Mouse (Mus musculus) layer of hippocampus, adult 8-10 months (tissue): ENCODE results near the gene Ccnd3. TPM values are rescaled to one million over a fixed set of nuclear protein-coding genes. Genes with fewer than 3 reads are reported as not detected.
"Not testable (repeated sequence)": the region's sequence is repeated elsewhere in the genome, so short reads cannot be mapped to it uniquely, and the experiment has no call there.

ENCODE experiments used
- DNase-seq, 2 experiments: peaks; one replicate each; pipeline ENCODE4 v3.0.0; 2022; ENCODE audit warnings: low spot score in 2 of 2
- total RNA-seq, 4 experiments: library from RNA; stranded (reverse); gene quantifications; 2 replicates each; pipeline ENCODE4 v1.2.4; 2022

The Ccnd3 gene
- total RNA-seq, 4 experiments from 2014 or later, result 38.4 to 45.2 (median 38.8) TPM

- no peak for DNase-seq
These were observed 111.8 kb downstream of the Ccnd3 start for GRCm38 (mm10) chr17:47616652-47617051.

- DNase-seq, result no peak
These were observed 112.9 kb downstream of the Ccnd3 start for GRCm38 (mm10) chr17:47617605-47618307.

- no peak for DNase-seq
These were observed 113.9 kb downstream of the Ccnd3 start for GRCm38 (mm10) chr17:47618556-47619311.

- no peak for DNase-seq
These were observed 118.2 kb downstream of the Ccnd3 start for GRCm38 (mm10) chr17:47622912-47623554.

GRCm38 (mm10) chr17:47624572-47624971, 119.7 kb downstream of the Ccnd3 start:
- not testable (repeated sequence) for DNase-seq

- DNase-seq, result no peak
These were observed 120.2 kb downstream of the Ccnd3 start for GRCm38 (mm10) chr17:47625088-47625487.

GRCm38 (mm10) chr17:47626031-47626430, 121.2 kb downstream of the Ccnd3 start:
- no peak for DNase-seq

- no peak for DNase-seq
These were observed 122.9 kb downstream of the Ccnd3 start for GRCm38 (mm10) chr17:47627791-47628190.

GRCm38 (mm10) chr17:47628851-47629676, 124.2 kb downstream of the Ccnd3 start:
- DNase-seq, result peak; percentile 87 to 90

GRCm38 (mm10) chr17:47629717-47630677, 125.1 kb downstream of the Ccnd3 start:
- DNase-seq, result peak in 1 of 2 experiments; percentile 27

- DNase-seq, result no peak
These were observed 125.8 kb downstream of the Ccnd3 start, which contains the start of gene Usp49 for GRCm38 (mm10) chr17:47630678-47631065. Gene Usp49, plus strand, starts transcription at chr17:47630690.

GRCm38 (mm10) chr17:47632181-47632840, 127.5 kb downstream of the Ccnd3 start:
- no peak for DNase-seq

- no peak for DNase-seq
These were observed 129.3 kb downstream of the Ccnd3 start for GRCm38 (mm10) chr17:47633999-47634770.

- DNase-seq, result no peak
These were observed 138.1 kb downstream of the Ccnd3 start for GRCm38 (mm10) chr17:47642992-47643391.

- peak in 1 of 2 experiments; percentile 45 for DNase-seq
These were observed 141.8 kb downstream of the Ccnd3 start for GRCm38 (mm10) chr17:47646683-47647082.

- no peak for DNase-seq
These were observed 144.1 kb downstream of the Ccnd3 start for GRCm38 (mm10) chr17:47648966-47649365.
